Mouse (Mus musculus) ovary, postnatal 36 days (tissue): Measurements from ENCODE around the gene Vmn2r99.

ENCODE experiments used
- DNase-seq: peaks from one replicate; pipeline ENCODE4 v3.0.0; 2022; ENCODE audit warnings: low spot score, mixed read lengths

Vmn2r99 gene

DNA sequence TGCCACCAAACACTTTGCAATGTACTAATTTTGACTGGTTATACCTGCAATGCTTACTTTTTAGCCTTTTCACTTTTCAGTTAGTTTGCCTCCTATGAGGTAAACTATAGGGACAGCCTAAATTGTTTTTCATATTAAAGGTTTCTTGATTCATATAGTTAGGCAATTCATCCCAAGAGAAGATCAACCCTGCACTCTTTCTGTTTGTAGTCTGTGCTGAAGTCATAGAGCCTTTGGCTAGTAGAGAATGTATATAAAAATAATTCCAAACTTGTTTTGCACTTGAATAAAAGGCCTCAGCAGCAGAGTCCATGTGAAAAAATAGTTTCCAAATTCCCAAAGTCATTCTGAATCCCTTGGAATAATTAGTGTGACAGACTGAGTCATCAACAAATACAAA lies at the start of gene Vmn2r99:
TSS of gene Vmn2r99 (plus strand) at position 301 of the 400 bp plus-strand sequence.
- DNase-seq = no peak

DNA sequence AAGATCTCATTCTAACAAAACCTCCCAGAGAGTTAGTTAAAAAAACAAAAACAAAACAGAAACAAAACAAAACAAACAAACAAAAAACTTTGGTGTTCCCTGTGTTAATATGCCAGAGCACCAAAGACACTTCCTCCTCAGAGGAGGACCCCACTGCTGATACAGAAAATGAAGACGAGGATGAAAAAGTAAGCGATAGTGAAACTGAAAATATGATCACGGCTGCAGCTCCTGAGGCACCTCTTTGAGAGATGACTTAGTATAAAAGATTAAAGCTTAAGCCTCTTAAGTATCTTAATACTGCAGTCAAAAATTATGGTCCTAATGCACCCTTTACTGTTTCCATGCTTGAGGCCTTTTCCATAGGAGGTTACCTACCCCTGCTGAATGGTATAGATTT lies 75.9 kb downstream of the Vmn2r99 start:
- no peak for DNase-seq

DNA sequence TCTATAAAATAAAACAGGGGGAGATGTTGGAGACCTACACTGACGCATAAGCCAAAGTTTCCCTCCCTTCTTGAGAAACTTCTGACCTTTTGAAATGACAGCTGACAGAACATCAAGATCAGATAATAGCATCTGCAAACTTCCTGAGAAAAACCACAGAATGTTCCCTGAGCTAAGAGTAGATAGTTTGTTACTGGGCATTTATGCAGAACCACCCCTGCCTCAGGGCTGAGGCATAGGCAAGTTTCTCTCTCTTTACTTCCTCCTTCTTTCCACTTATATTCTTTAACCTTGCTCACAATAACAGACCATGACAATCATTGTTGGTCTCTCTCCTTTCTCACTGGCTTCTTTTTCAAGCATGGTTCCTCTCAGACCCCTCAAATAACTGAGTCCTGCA lies 83.2 kb downstream of the Vmn2r99 start:
- DNase-seq = no peak
